Mouse (Mus musculus) neutrophil, adult 5-6 weeks (primary cell): ENCODE measurements around the gene Dppa5a. TPM values are rescaled to one million over a fixed set of nuclear protein-coding genes. Genes with fewer than 3 reads are reported as not detected.
"Not testable (repeated sequence)": the region's sequence is repeated elsewhere in the genome, so short reads cannot be mapped to it uniquely, and the experiment has no call there.

Experiments used
- ATAC-seq: fragments of 151-379, 151-347 bp; 2 replicates; pipeline ENCODE4 v1.8.0; 2017; ENCODE audit warnings: mild to moderate bottlenecking, moderate TSS enrichment; ENCODE audit not compliant: insufficient number of reproducible peaks, poor library complexity, low FRiP score, severe bottlenecking; ENCODE audit errors: extremely low read depth
- total RNA-seq: library from RNA; stranded (forward); fragments of 200-1000 nt; gene quantifications from 2 replicates; pipeline ENCODE4 v1.2.3, GENCODE M21; 2017

The Dppa5a gene
- total RNA-seq, 1 experiment from 2014 or later: not detected

- no peak for ATAC-seq
Observed at GRCm38 (mm10) chr9:78368671-78369293, 805 bp upstream of the Dppa5a start.

- ATAC-seq: no peak
Observed at GRCm38 (mm10) chr9:78365850-78366544, 2.0 kb downstream of the Dppa5a start.

- ATAC-seq: no peak
Observed at GRCm38 (mm10) chr9:78364701-78365100, 3.3 kb downstream of the Dppa5a start.

GRCm38 (mm10) chr9:78363374-78363773, 4.6 kb downstream of the Dppa5a start:
- ATAC-seq: no peak

- ATAC-seq: no peak
Observed at GRCm38 (mm10) chr9:78360484-78360872, 7.5 kb downstream of the Dppa5a start.

GRCm38 (mm10) chr9:78359750-78360483, 8.1 kb downstream of the Dppa5a start:
- no peak for ATAC-seq

- ATAC-seq: 0 out of 2 replicates have a peak, but pooled peaks have one; percentile 16
Observed at GRCm38 (mm10) chr9:78358053-78358452, 9.9 kb downstream of the Dppa5a start.

- no peak for ATAC-seq
Observed at GRCm38 (mm10) chr9:78355611-78356010, 12.4 kb downstream of the Dppa5a start, which contains the start of gene Gsta2. Gene Gsta2, minus strand, starts transcription at chr9:78355788.

GRCm38 (mm10) chr9:78354665-78355578, 13.1 kb downstream of the Dppa5a start:
- ATAC-seq: no peak

- ATAC-seq: no peak
Observed at GRCm38 (mm10) chr9:78351504-78352220, 16.3 kb downstream of the Dppa5a start.

GRCm38 (mm10) chr9:78350007-78350406, 18.0 kb downstream of the Dppa5a start:
- ATAC-seq: not testable (repeated sequence)

- ATAC-seq: not testable (repeated sequence)
Observed at GRCm38 (mm10) chr9:78349141-78349540, 18.8 kb downstream of the Dppa5a start.

GRCm38 (mm10) chr9:78348206-78349004, 19.6 kb downstream of the Dppa5a start:
- not testable (repeated sequence) for ATAC-seq

GRCm38 (mm10) chr9:78347004-78347403, 21.0 kb downstream of the Dppa5a start:
- ATAC-seq: no peak

- not testable (repeated sequence) for ATAC-seq
Observed at GRCm38 (mm10) chr9:78345235-78345634, 22.7 kb downstream of the Dppa5a start.

GRCm38 (mm10) chr9:78343055-78343454, 24.9 kb downstream of the Dppa5a start:
- ATAC-seq: not testable (repeated sequence)

- ATAC-seq: not testable (repeated sequence)
Observed at GRCm38 (mm10) chr9:78342494-78342893, 25.5 kb downstream of the Dppa5a start.
